Mouse (Mus musculus): ENCODE results near the gene Crybg2. TPM values are rescaled to one million over a fixed set of nuclear protein-coding genes. Genes with fewer than 3 reads are reported as not detected.
A peak's percentile ranks its signal among the peaks of the same experiment; 100 is the strongest.

Crybg2 gene
- total and polyA plus RNA-seq, 3 experiments, result 0.46 to 0.60 TPM; not detected in 1

- Histone ChIP-seq H3K4me1 (ENCODE audit: insufficient read depth, low read depth, low read length) (peaks cover 87% of the 10 kb centered on the region), H3K36me3 (replicated peaks) (peaks cover 81% of the 10 kb centered on the region), H3K4me3 (ENCODE audit: low read depth, low read length) (peak overlapping the region; percentile 89), H3K9me3 (replicated peaks) (no peaks in the 10 kb centered on the region), H3K27me3 (ENCODE audit: insufficient read depth, low read length) (no peaks in the 10 kb centered on the region)
- DNase-seq (ENCODE audit: low spot score), result peak; percentile 77
- no peak for ATAC-seq (ENCODE audit: extremely low read depth, insufficient number of reproducible peaks, low FRiP score, poor library complexity, severe bottlenecking)
- TF ChIP-seq GATA2 (IDR thresholded peaks at IDR 0.05; ENCODE audit: borderline replicate concordance, low read depth, low read length) (no peak), CTCF (IDR thresholded peaks at IDR 0.05; ENCODE audit: low read depth, low read length) (no peak), TAL1 (conservative IDR thresholded peaks at IDR 0.05; ENCODE audit: low read depth, low read length) (no peak)
Observed at GRCm38 (mm10) chr4:134128983-134129362, 68.4 kb downstream of the Crybg2 start.

DNA sequence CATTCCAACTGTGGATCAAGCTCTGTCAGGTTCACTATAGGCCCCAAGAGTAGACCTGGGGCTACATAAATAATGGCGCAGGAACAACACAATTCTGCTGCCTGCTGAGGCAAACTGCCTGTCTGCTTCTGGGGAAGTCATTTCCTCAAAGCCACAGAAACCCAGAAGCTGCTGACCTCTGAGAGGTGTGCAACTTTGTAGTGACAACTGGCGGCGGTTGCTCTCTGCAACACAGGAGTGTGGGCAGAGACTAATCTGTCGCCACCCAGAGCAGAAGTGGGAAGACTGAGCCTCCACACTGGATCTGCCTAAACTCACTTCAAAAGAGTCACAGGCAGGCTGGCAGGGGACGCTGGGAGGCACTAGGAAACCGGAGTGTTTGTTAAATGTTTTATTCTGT is 68.9 kb downstream of the Crybg2 start:
- Histone ChIP-seq H3K4me1 (ENCODE audit: insufficient read depth, low read depth, low read length) (peaks cover 83% of the 10 kb centered on the region), H3K27me3 (ENCODE audit: insufficient read depth, low read length) (no peaks in the 10 kb centered on the region), H3K4me3 (ENCODE audit: low read depth, low read length) (peak overlapping the region; percentile 89; the same call in 1 of the 2 replicates), H3K36me3 (replicated peaks) (peaks cover 85% of the 10 kb centered on the region), H3K9me3 (replicated peaks) (no peaks in the 10 kb centered on the region)
- TF ChIP-seq GATA1 (IDR thresholded peaks at IDR 0.05; ENCODE audit: borderline replicate concordance, low read length) (no peak), POLR2AphosphoS5 (IDR thresholded peaks at IDR 0.05; ENCODE audit: insufficient replicate concordance, low read depth, low read length) (no peak), TAL1 (conservative IDR thresholded peaks at IDR 0.05; ENCODE audit: low read depth, low read length) (no peak), CTCF (IDR thresholded peaks at IDR 0.05; ENCODE audit: low read depth, low read length) (no peak), GATA2 (IDR thresholded peaks at IDR 0.05; ENCODE audit: borderline replicate concordance, low read depth, low read length) (no peak)
- ATAC-seq (ENCODE audit: extremely low read depth, insufficient number of reproducible peaks, low FRiP score, poor library complexity, severe bottlenecking), result no peak
- peak; percentile 44 for DNase-seq (ENCODE audit: low spot score)

DNA sequence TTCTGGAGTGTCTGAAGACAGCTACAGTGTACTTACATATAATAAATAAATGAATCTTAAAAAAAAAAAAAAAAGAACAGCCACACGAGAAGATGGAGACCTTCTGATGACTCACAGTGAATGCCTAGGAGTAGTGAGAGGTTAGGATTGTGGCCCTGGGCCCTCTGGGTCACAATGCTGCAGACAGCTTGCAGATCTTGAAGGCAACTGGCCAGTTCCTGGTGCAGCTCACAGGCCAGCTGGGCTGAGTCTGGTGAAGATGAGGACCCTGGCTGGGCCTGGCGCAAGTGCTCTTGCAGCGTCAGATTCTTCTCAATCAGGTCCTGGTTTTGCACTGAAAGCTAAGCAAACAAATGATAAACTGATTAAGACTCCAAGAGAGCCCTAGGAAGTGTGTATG is 71.5 kb downstream of the Crybg2 start:
- Histone ChIP-seq H3K27me3 (ENCODE audit: insufficient read depth, low read length) (no peaks in the 10 kb centered on the region), H3K36me3 (replicated peaks) (peaks cover 85% of the 10 kb centered on the region), H3K4me1 (ENCODE audit: insufficient read depth, low read depth, low read length) (peaks cover 63% of the 10 kb centered on the region), H3K9me3 (replicated peaks) (no peaks in the 10 kb centered on the region), H3K4me3 (ENCODE audit: low read depth, low read length) (no peak overlapping the region)
- DNase-seq (ENCODE audit: low spot score), result no peak
- ATAC-seq (ENCODE audit: extremely low read depth, insufficient number of reproducible peaks, low FRiP score, poor library complexity, severe bottlenecking), result no peak
- TF ChIP-seq CTCF (IDR thresholded peaks at IDR 0.05; ENCODE audit: low read depth, low read length) (no peak), GATA2 (IDR thresholded peaks at IDR 0.05; ENCODE audit: borderline replicate concordance, low read depth, low read length) (no peak), GATA1 (IDR thresholded peaks at IDR 0.05; ENCODE audit: borderline replicate concordance, low read length) (no peak), POLR2AphosphoS5 (IDR thresholded peaks at IDR 0.05; ENCODE audit: insufficient replicate concordance, low read depth, low read length) (no peak), TAL1 (conservative IDR thresholded peaks at IDR 0.05; ENCODE audit: low read depth, low read length) (no peak)

- no peak for TF ChIP-seq POLR2AphosphoS5 (IDR thresholded peaks at IDR 0.05; ENCODE audit: insufficient replicate concordance, low read depth, low read length)
- TF ChIP-seq CTCF (IDR thresholded peaks at IDR 0.05; ENCODE audit: low read depth, low read length), result no peak
- no peak for TF ChIP-seq GATA2 (IDR thresholded peaks at IDR 0.05; ENCODE audit: borderline replicate concordance, low read depth, low read length)
- TF ChIP-seq TAL1 (conservative IDR thresholded peaks at IDR 0.05; ENCODE audit: low read depth, low read length), result no peak
- TF ChIP-seq GATA1 (IDR thresholded peaks at IDR 0.05; ENCODE audit: borderline replicate concordance, low read length), result no peak
- peaks cover 63% of the 10 kb centered on the region for H3K4me1 ChIP-seq (ENCODE audit: insufficient read depth, low read depth, low read length)
- H3K36me3 ChIP-seq (replicated peaks), result peaks cover 85% of the 10 kb centered on the region
- no peaks in the 10 kb centered on the region for H3K9me3 ChIP-seq (replicated peaks)
- no peak for ATAC-seq (ENCODE audit: extremely low read depth, insufficient number of reproducible peaks, low FRiP score, poor library complexity, severe bottlenecking)
- no peak for DNase-seq (ENCODE audit: low spot score)
- no peak overlapping the region for H3K4me3 ChIP-seq (ENCODE audit: low read depth, low read length)
- no peaks in the 10 kb centered on the region for H3K27me3 ChIP-seq (ENCODE audit: insufficient read depth, low read length)
Observed at GRCm38 (mm10) chr4:134132519-134133095, 72.0 kb downstream of the Crybg2 start.

DNA sequence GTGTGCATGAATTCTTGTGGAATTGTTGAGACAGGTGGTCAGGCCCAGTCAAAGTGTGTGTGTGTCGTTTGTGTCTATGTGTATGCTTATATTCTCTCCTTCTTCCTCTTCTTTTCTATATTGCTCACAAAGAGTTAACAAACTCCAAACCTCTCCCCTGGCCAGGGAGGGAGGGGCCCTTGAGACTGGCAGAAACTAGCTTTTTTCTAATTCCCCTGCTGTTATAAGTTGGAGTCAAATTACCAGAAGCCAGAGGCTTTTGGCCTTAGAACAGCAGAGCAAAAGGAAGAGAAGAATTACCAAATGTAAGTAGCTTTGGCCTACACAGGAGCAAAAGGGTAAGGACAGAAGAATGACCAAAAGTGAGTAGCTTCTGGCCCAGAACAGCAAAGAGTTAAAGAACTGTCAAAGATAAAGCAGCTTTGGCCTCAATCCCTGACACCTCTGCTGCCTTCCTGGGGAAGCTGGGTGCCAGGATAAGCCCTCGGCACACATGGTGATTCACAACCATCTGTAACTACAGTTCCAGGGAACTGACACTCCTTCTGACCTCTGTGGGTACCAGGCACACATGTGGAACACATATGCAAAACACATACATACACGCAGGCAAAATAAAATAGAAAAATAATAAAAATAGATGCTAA is 75.8 kb downstream of the Crybg2 start:
- TF ChIP-seq CTCF (IDR thresholded peaks at IDR 0.05; ENCODE audit: low read depth, low read length), result no peak
- TF ChIP-seq TAL1 (conservative IDR thresholded peaks at IDR 0.05; ENCODE audit: low read depth, low read length), result no peak
- TF ChIP-seq GATA2 (IDR thresholded peaks at IDR 0.05; ENCODE audit: borderline replicate concordance, low read depth, low read length), result no peak
- Histone ChIP-seq H3K27me3 (ENCODE audit: insufficient read depth, low read length) (no peaks in the 10 kb centered on the region), H3K36me3 (replicated peaks) (peaks cover 80% of the 10 kb centered on the region), H3K9me3 (replicated peaks) (no peaks in the 10 kb centered on the region), H3K4me3 (ENCODE audit: low read depth, low read length) (no peak overlapping the region), H3K4me1 (ENCODE audit: insufficient read depth, low read depth, low read length) (peaks cover 43% of the 10 kb centered on the region)
- no peak for DNase-seq (ENCODE audit: low spot score)
- ATAC-seq (ENCODE audit: extremely low read depth, insufficient number of reproducible peaks, low FRiP score, poor library complexity, severe bottlenecking), result no peak

DNA sequence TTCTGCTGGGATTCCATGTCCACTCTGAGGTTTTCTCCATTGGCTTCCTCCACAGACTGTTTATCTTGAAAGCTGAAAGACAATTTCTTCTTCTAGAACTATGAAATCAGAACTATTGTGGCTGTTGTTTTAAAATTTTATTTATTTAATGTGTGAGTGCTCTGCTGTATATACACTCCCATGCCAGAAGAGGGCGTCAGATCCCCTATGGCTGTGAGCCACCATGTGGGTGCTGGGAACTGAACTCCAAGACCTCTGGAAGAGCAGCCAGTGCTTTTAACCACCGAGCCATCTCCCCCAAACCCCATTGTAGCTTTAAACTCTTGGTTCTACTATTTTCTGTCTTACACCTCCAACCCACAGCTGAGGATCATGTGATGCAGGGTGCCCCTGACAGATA is 78.2 kb downstream of the Crybg2 start:
- Histone ChIP-seq H3K4me3 (ENCODE audit: low read depth, low read length) (no peak overlapping the region), H3K4me1 (ENCODE audit: insufficient read depth, low read depth, low read length) (peaks cover 22% of the 10 kb centered on the region), H3K27me3 (ENCODE audit: insufficient read depth, low read length) (no peaks in the 10 kb centered on the region), H3K36me3 (replicated peaks) (peaks cover 71% of the 10 kb centered on the region), H3K9me3 (replicated peaks) (no peaks in the 10 kb centered on the region)
- ATAC-seq (ENCODE audit: extremely low read depth, insufficient number of reproducible peaks, low FRiP score, poor library complexity, severe bottlenecking), result no peak
- TF ChIP-seq TAL1 (conservative IDR thresholded peaks at IDR 0.05; ENCODE audit: low read depth, low read length) (no peak), GATA2 (IDR thresholded peaks at IDR 0.05; ENCODE audit: borderline replicate concordance, low read depth, low read length) (no peak), GATA1 (IDR thresholded peaks at IDR 0.05; ENCODE audit: borderline replicate concordance, low read length) (no peak), CTCF (IDR thresholded peaks at IDR 0.05; ENCODE audit: low read depth, low read length) (no peak), POLR2AphosphoS5 (IDR thresholded peaks at IDR 0.05; ENCODE audit: insufficient replicate concordance, low read depth, low read length) (no peak)
- no peak for DNase-seq (ENCODE audit: low spot score)

Other genes with a start within 250 kb of the Crybg2 start
- gene Rps6ka1, start 173.0 kb upstream of the Crybg2 start, total RNA-seq (2014; fragmentation: Nextera tagmentation), result 27.3 and 29.6 TPM in 2 replicates
- gene Rps6ka1, start 173.0 kb upstream of the Crybg2 start, total RNA-seq (2017), result 29.7 and 35.9 TPM in 2 replicates
- gene Rps6ka1, start 173.0 kb upstream of the Crybg2 start, polyA plus RNA-seq (2012), result 22.3 and 27.4 TPM in 2 replicates
- gene Hmgn2, start 92.2 kb upstream of the Crybg2 start, total RNA-seq (2014; fragmentation: Nextera tagmentation), result 313 and 359 TPM in 2 replicates
- gene Hmgn2, start 92.2 kb upstream of the Crybg2 start, total RNA-seq (2017), result 127 and 148 TPM in 2 replicates
- 595 and 658 TPM in 2 replicates for gene Hmgn2, start 92.2 kb upstream of the Crybg2 start, polyA plus RNA-seq (2012)
- gene Dhdds, start 59.9 kb upstream of the Crybg2 start, total RNA-seq (2014; fragmentation: Nextera tagmentation), result 21.1 and 21.7 TPM in 2 replicates
- 12.5 and 13.4 TPM in 2 replicates for gene Dhdds, start 59.9 kb upstream of the Crybg2 start, total RNA-seq (2017)
- gene Dhdds, start 59.9 kb upstream of the Crybg2 start, polyA plus RNA-seq (2012), result 14.5 and 14.9 TPM in 2 replicates
- not detected in 2 replicates for gene Lin28a, start 42.0 kb upstream of the Crybg2 start, total RNA-seq (2014; fragmentation: Nextera tagmentation)
- 0.06 and 0.11 TPM in 2 replicates for gene Lin28a, start 42.0 kb upstream of the Crybg2 start, total RNA-seq (2017)
- not detected in 2 replicates for gene Lin28a, start 42.0 kb upstream of the Crybg2 start, polyA plus RNA-seq (2012)
- not detected in 2 replicates for gene Zfp683, start 7.0 kb upstream of the Crybg2 start, total RNA-seq (2014; fragmentation: Nextera tagmentation)
- gene Zfp683, start 7.0 kb upstream of the Crybg2 start, total RNA-seq (2017), result not detected in 2 replicates
- gene Zfp683, start 7.0 kb upstream of the Crybg2 start, polyA plus RNA-seq (2012), result not detected in 2 replicates
- gene Cd52, start 34.3 kb downstream of the Crybg2 start, total RNA-seq (2014; fragmentation: Nextera tagmentation), result 1.7 and 2.0 TPM in 2 replicates
- 17.5 and 21.1 TPM in 2 replicates for gene Cd52, start 34.3 kb downstream of the Crybg2 start, total RNA-seq (2017)
- 1.0 and 1.3 TPM in 2 replicates for gene Cd52, start 34.3 kb downstream of the Crybg2 start, polyA plus RNA-seq (2012)
- 6.0 and 13.8 TPM in 2 replicates for gene Ubxn11, start 41.8 kb downstream of the Crybg2 start, total RNA-seq (2014; fragmentation: Nextera tagmentation)
- gene Ubxn11, start 41.8 kb downstream of the Crybg2 start, total RNA-seq (2017), result 3.4 and 3.9 TPM in 2 replicates
- gene Ubxn11, start 41.8 kb downstream of the Crybg2 start, polyA plus RNA-seq (2012), result 11.3 and 13.2 TPM in 2 replicates
- 76.6 and 110 TPM in 2 replicates for gene Sh3bgrl3, start 68.0 kb downstream of the Crybg2 start, total RNA-seq (2014; fragmentation: Nextera tagmentation)
- 98.4 and 105 TPM in 2 replicates for gene Sh3bgrl3, start 68.0 kb downstream of the Crybg2 start, total RNA-seq (2017)
- gene Sh3bgrl3, start 68.0 kb downstream of the Crybg2 start, polyA plus RNA-seq (2012), result 111 and 202 TPM in 2 replicates
- 31.4 and 41.7 TPM in 2 replicates for gene Cep85, start 126.3 kb downstream of the Crybg2 start, total RNA-seq (2014; fragmentation: Nextera tagmentation)
- 47.4 and 64.4 TPM in 2 replicates for gene Cep85, start 126.3 kb downstream of the Crybg2 start, total RNA-seq (2017)
- gene Cep85, start 126.3 kb downstream of the Crybg2 start, polyA plus RNA-seq (2012), result 54.9 and 81.9 TPM in 2 replicates
- gene Gm7534, start 142.2 kb downstream of the Crybg2 start, total RNA-seq (2014; fragmentation: Nextera tagmentation), result not detected in 2 replicates
- gene Gm7534, start 142.2 kb downstream of the Crybg2 start, total RNA-seq (2017), result 0.05 TPM in 1 of 2 replicates, not detected in the other
- gene Gm7534, start 142.2 kb downstream of the Crybg2 start, polyA plus RNA-seq (2012), result not detected in 2 replicates
- gene Catsper4, start 166.6 kb downstream of the Crybg2 start, total RNA-seq (2014; fragmentation: Nextera tagmentation), result not detected in 2 replicates
- not detected in 2 replicates for gene Catsper4, start 166.6 kb downstream of the Crybg2 start, total RNA-seq (2017)
- not detected in 2 replicates for gene Catsper4, start 166.6 kb downstream of the Crybg2 start, polyA plus RNA-seq (2012)
- not detected in 2 replicates for gene Cnksr1, start 177.6 kb downstream of the Crybg2 start, total RNA-seq (2014; fragmentation: Nextera tagmentation)
- gene Cnksr1, start 177.6 kb downstream of the Crybg2 start, total RNA-seq (2017), result 0.44 TPM in 1 of 2 replicates, not detected in the other
- 0.03 TPM in 1 of 2 replicates, not detected in the other for gene Cnksr1, start 177.6 kb downstream of the Crybg2 start, polyA plus RNA-seq (2012)
- not detected in 2 replicates for gene E130218I03Rik, start 182.8 kb downstream of the Crybg2 start, total RNA-seq (2014; fragmentation: Nextera tagmentation)
- 0.16 and 0.23 TPM in 2 replicates for gene E130218I03Rik, start 182.8 kb downstream of the Crybg2 start, total RNA-seq (2017)
- gene E130218I03Rik, start 182.8 kb downstream of the Crybg2 start, polyA plus RNA-seq (2012), result 0.11 and 0.19 TPM in 2 replicates
- 9.0 and 10.2 TPM in 2 replicates for gene Zfp593, start 184.8 kb downstream of the Crybg2 start, total RNA-seq (2014; fragmentation: Nextera tagmentation)
- 9.8 and 10.7 TPM in 2 replicates for gene Zfp593, start 184.8 kb downstream of the Crybg2 start, total RNA-seq (2017)
- gene Zfp593, start 184.8 kb downstream of the Crybg2 start, polyA plus RNA-seq (2012), result 41.8 and 52.9 TPM in 2 replicates
- gene Gm30191, start 186.1 kb downstream of the Crybg2 start, total RNA-seq (2014; fragmentation: Nextera tagmentation), result not detected in 2 replicates
- gene Gm30191, start 186.1 kb downstream of the Crybg2 start, total RNA-seq (2017), result not detected in 2 replicates
- gene Gm30191, start 186.1 kb downstream of the Crybg2 start, polyA plus RNA-seq (2012), result not detected in 2 replicates
- gene Grrp1, start 193.3 kb downstream of the Crybg2 start, total RNA-seq (2014; fragmentation: Nextera tagmentation), result not detected in 2 replicates
- gene Grrp1, start 193.3 kb downstream of the Crybg2 start, total RNA-seq (2017), result not detected in 2 replicates
- gene Grrp1, start 193.3 kb downstream of the Crybg2 start, polyA plus RNA-seq (2012), result not detected in 2 replicates
- gene Pdik1l, start 227.1 kb downstream of the Crybg2 start, total RNA-seq (2014; fragmentation: Nextera tagmentation), result 40.5 and 42.9 TPM in 2 replicates
- 43.3 and 53.2 TPM in 2 replicates for gene Pdik1l, start 227.1 kb downstream of the Crybg2 start, total RNA-seq (2017)
- gene Pdik1l, start 227.1 kb downstream of the Crybg2 start, polyA plus RNA-seq (2012), result 3.2 and 4.0 TPM in 2 replicates